22 mouse cellular contexts compared by ENCODE assay signal in the genomic region with DNA sequence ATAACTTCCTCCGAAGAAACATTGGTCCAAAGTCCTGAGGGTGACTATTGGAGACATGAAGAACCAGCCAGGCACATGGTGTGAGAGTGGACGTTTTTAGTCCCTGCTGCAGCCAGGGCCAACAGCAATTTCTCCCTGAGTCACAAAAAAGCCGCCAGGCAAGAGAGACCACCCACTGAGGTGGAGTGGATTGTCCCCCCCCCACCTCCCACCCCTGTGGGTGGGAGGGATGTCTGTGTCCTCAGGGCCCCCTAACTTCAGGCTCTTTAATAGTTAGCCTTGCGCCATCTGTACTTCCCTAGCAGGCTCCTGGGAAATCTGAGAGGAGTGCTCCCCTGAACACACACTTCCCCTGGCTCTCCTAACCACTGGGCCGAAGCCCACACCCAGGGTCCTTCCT. TPM values are rescaled to one million over a fixed set of nuclear protein-coding genes. Genes with fewer than 3 reads are reported as not detected.
DNase-seq lines count a peak whose midpoint lies in the region; ATAC-seq and TF ChIP-seq lines count a peak whose summit lies in the region.
"Had no signal": no experiment of that assay in that cellular context is flagged by ENCODE, and none has a peak within 500 bp of the region (broad histone marks: within the 10 kb centered on the region; RNA-seq: fewer than 3 reads in every experiment).

No protein-coding gene starts in this region.

- H3K4me1 ChIP-seq in intestine, embryonic 15.5 days (replicated peaks) = peaks cover 15% of the 10 kb centered on the region
- peaks cover 4% of the 10 kb centered on the region for H3K4me1 ChIP-seq in intestine, postnatal 0 days (replicated peaks; ENCODE audit: control insufficient read depth, insufficient read depth, low read length)
- H3K4me1 ChIP-seq in neural tube, embryonic 11.5 days (ENCODE audit: control insufficient read depth, insufficient read depth, low read length) = peaks cover 17% of the 10 kb centered on the region
- peaks cover 70% of the 10 kb centered on the region for H3K4me1 ChIP-seq in limb, embryonic 12.5 days (replicated peaks)

- no peaks in the 10 kb centered on the region for H3K27me3 ChIP-seq in intestine, embryonic 15.5 days (replicated peaks)
- H3K27me3 ChIP-seq in intestine, postnatal 0 days (replicated peaks; ENCODE audit: control insufficient read depth, insufficient read depth, low read length) = no peaks in the 10 kb centered on the region
- H3K27me3 ChIP-seq in neural tube, embryonic 11.5 days (ENCODE audit: control insufficient read depth, insufficient read depth, low read length) = no peaks in the 10 kb centered on the region
- H3K27me3 ChIP-seq in limb, embryonic 12.5 days = no peaks in the 10 kb centered on the region

- peak; percentile 56 for DNase-seq in embryo, embryonic 11 days
- no peak for DNase-seq in embryo, embryonic 9.5 days (ENCODE audit: extremely low spot score)
- no peak for DNase-seq in neural tube, embryonic 11.5 days (ENCODE audit: low spot score)
- no peak for DNase-seq in neural tube, embryonic 10.5 days (ENCODE audit: extremely low spot score, low spot score)
- no peak for DNase-seq in adrenal gland, postnatal 25 days
- DNase-seq: cerebellum, adult 8-10 months; heart, adult 2 months; heart, postnatal 14 days; lung, postnatal 36 days had no signal

- H3K4me2 ChIP-seq in intestine, embryonic 15.5 days (replicated peaks) = no peak overlapping the region
- H3K4me2 ChIP-seq in intestine, postnatal 0 days (replicated peaks; ENCODE audit: low read depth) = no peak overlapping the region
- H3K4me2 ChIP-seq in neural tube, embryonic 11.5 days (ENCODE audit: low read depth) = no peak overlapping the region
- H3K4me2 ChIP-seq in limb, embryonic 12.5 days = peak overlapping the region; percentile 35

- 36% methylated on average over 5 of the region's 5 CpGs for WGBS in intestine, embryonic 15.5 days
- WGBS in intestine, postnatal 0 days = 45% methylated on average over 5 of the region's 5 CpGs
- 35% methylated on average over 5 of the region's 5 CpGs for WGBS in neural tube, embryonic 11.5 days
- WGBS in limb, embryonic 12.5 days = 23% methylated on average over 5 of the region's 5 CpGs

- peak overlapping the region; percentile 27; the same call in 1 of the 2 replicates for H3K27ac ChIP-seq in intestine, embryonic 15.5 days
- H3K27ac ChIP-seq in intestine, postnatal 0 days (ENCODE audit: low read depth, low read length) = no peak overlapping the region
- peak overlapping the region; percentile 9; the same call in 1 of the 2 replicates for H3K27ac ChIP-seq in neural tube, embryonic 11.5 days (ENCODE audit: low read depth, low read length)
- H3K27ac ChIP-seq in limb, embryonic 12.5 days = peak overlapping the region; percentile 83
- H3K27ac ChIP-seq: heart, adult 2 months; liver, embryonic 14.5 days had no signal

- ATAC-seq in intestine, embryonic 15.5 days = no peak
- no peak for ATAC-seq in intestine, postnatal 0 days
- no peak for ATAC-seq in neural tube, embryonic 11.5 days (ENCODE audit: insufficient read depth, low FRiP score, low TSS enrichment)
- ATAC-seq in limb, embryonic 12.5 days (ENCODE audit: insufficient number of reproducible peaks, insufficient read depth, low FRiP score, low TSS enrichment, low read depth) = peak; percentile 43; the same call in 1 of the 2 replicates
- ATAC-seq: CD4-positive, CD25-positive, alpha-beta regulatory T cell, adult 4 months had no signal

- H3K36me3 ChIP-seq in intestine, embryonic 15.5 days = no peaks in the 10 kb centered on the region
- H3K36me3 ChIP-seq in intestine, postnatal 0 days (ENCODE audit: control insufficient read depth, insufficient read depth) = no peaks in the 10 kb centered on the region
- H3K36me3 ChIP-seq in neural tube, embryonic 11.5 days (ENCODE audit: control insufficient read depth, insufficient read depth, low read length) = no peaks in the 10 kb centered on the region
- H3K36me3 ChIP-seq in limb, embryonic 12.5 days = no peaks in the 10 kb centered on the region
- H3K36me3 ChIP-seq: G1E had no signal

- no peak overlapping the region for H3K9ac ChIP-seq in intestine, embryonic 15.5 days
- H3K9ac ChIP-seq in intestine, postnatal 0 days (ENCODE audit: low read depth, low read length) = no peak overlapping the region
- H3K9ac ChIP-seq in neural tube, embryonic 11.5 days (ENCODE audit: low read length) = no peak overlapping the region
- peak overlapping the region; percentile 40; the same call in 1 of the 2 replicates for H3K9ac ChIP-seq in limb, embryonic 12.5 days (replicated peaks)
- H3K9ac ChIP-seq: liver, embryonic 14.5 days had no signal

- TF ChIP-seq CTCF in intestine, postnatal 0 days (IDR thresholded peaks at IDR 0.05; ENCODE audit: low read depth) = no peak

- H3K4me3 ChIP-seq in intestine, embryonic 15.5 days (replicated peaks) = no peak overlapping the region
- H3K4me3 ChIP-seq in intestine, postnatal 0 days (ENCODE audit: low read depth, low read length) = no peak overlapping the region
- no peak overlapping the region for H3K4me3 ChIP-seq in neural tube, embryonic 11.5 days (ENCODE audit: low read depth, low read length)
- H3K4me3 ChIP-seq in limb, embryonic 12.5 days (replicated peaks) = no peak overlapping the region
- H3K4me3 ChIP-seq: erythroblast, embryonic 14.5 days; heart, adult 2 months had no signal

- no peaks in the 10 kb centered on the region for H3K9me3 ChIP-seq in intestine, embryonic 15.5 days
- no peaks in the 10 kb centered on the region for H3K9me3 ChIP-seq in intestine, postnatal 0 days (ENCODE audit: control insufficient read depth)
- H3K9me3 ChIP-seq in neural tube, embryonic 11.5 days (ENCODE audit: control insufficient read depth, low read length) = no peaks in the 10 kb centered on the region
- no peaks in the 10 kb centered on the region for H3K9me3 ChIP-seq in limb, embryonic 12.5 days
- H3K9me3 ChIP-seq: G1E had no signal

RNA-seq across cellular contexts. Expression of a gene that starts 27.0 kb away (rescaled TPM):
- polyA plus RNA-seq in intestine, embryonic 15.5 days (2015; fragmentation: Nextera tagmentation; extraction: Ambion mirVana) = 15.6 and 15.9 TPM in 2 replicates
- 6.0 and 6.2 TPM in 2 replicates for polyA plus RNA-seq in intestine, postnatal 0 days (2015; fragmentation: Nextera tagmentation; extraction: Ambion mirVana)
- polyA plus RNA-seq in neural tube, embryonic 11.5 days (2014; fragmentation: Nextera tagmentation; extraction: Ambion mirVana) = 37.3 and 40.4 TPM in 2 replicates
- 77.9 and 82.7 TPM in 2 replicates for polyA plus RNA-seq in limb, embryonic 12.5 days (2016; fragmentation: Nextera tagmentation; extraction: Ambion mirVana)
- 3.8 and 4.9 TPM in 2 replicates for total RNA-seq in adrenal gland, postnatal 25 days (2021)
- total RNA-seq: G1E; monocyte, adult 5-6 weeks had no signal
- polyA plus RNA-seq: CD4-positive, CD25-positive, alpha-beta regulatory T cell, adult 4 months; erythroblast, embryonic 14.5 days; G1E had no signal

RNA-seq across cellular contexts. Expression of a gene that starts 32.3 kb away (rescaled TPM):
- polyA plus RNA-seq in intestine, embryonic 15.5 days (2015; fragmentation: Nextera tagmentation; extraction: Ambion mirVana) = 0.30 and 0.44 TPM in 2 replicates
- polyA plus RNA-seq in intestine, postnatal 0 days (2015; fragmentation: Nextera tagmentation; extraction: Ambion mirVana) = 0.09 and 0.14 TPM in 2 replicates
- 0.84 and 0.89 TPM in 2 replicates for polyA plus RNA-seq in neural tube, embryonic 11.5 days (2014; fragmentation: Nextera tagmentation; extraction: Ambion mirVana)
- polyA plus RNA-seq in limb, embryonic 12.5 days (2016; fragmentation: Nextera tagmentation; extraction: Ambion mirVana) = 0.98 and 1.3 TPM in 2 replicates
- 0.06 TPM in 1 of 2 replicates, not detected in the other for total RNA-seq in adrenal gland, postnatal 25 days (2021)
- total RNA-seq: gastrocnemius, adult 8-10 months; heart, adult 2 months; heart, postnatal 14 days; layer of hippocampus, postnatal 14 days; left cerebral cortex, postnatal 36 days; monocyte, adult 5-6 weeks; neutrophil, adult 5-6 weeks had no signal
- polyA plus RNA-seq: cortical plate, adult 2 months; erythroblast, embryonic 14.5 days; G1E; heart, adult 2 months had no signal

RNA-seq across cellular contexts. Expression of a gene that starts 51.9 kb away (rescaled TPM):
- 12.0 and 14.5 TPM in 2 replicates for polyA plus RNA-seq in intestine, embryonic 15.5 days (2015; fragmentation: Nextera tagmentation; extraction: Ambion mirVana)
- 11.2 and 12.7 TPM in 2 replicates for polyA plus RNA-seq in intestine, postnatal 0 days (2015; fragmentation: Nextera tagmentation; extraction: Ambion mirVana)
- 7.1 and 9.9 TPM in 2 replicates for polyA plus RNA-seq in neural tube, embryonic 11.5 days (2014; fragmentation: Nextera tagmentation; extraction: Ambion mirVana)
- polyA plus RNA-seq in limb, embryonic 12.5 days (2016; fragmentation: Nextera tagmentation; extraction: Ambion mirVana) = 5.3 and 7.4 TPM in 2 replicates
- not detected in 2 replicates for total RNA-seq in adrenal gland, postnatal 25 days (2021)
- total RNA-seq: G1E; monocyte, adult 5-6 weeks; neutrophil, adult 5-6 weeks had no signal
- polyA plus RNA-seq: CD4-positive, CD25-positive, alpha-beta regulatory T cell, adult 4 months; erythroblast, embryonic 14.5 days; G1E had no signal
